Mouse (Mus musculus): ENCODE data around the gene Exd1.
A peak's percentile ranks its signal among the peaks of the same experiment; 100 is the strongest.

Exd1 gene

GRCm38 (mm10) chr2:119547522-119548370, at the start of gene Exd1, which contains the start of gene Chp1:
TSS of gene Exd1 (minus strand) at chr2:119547627.
TSS of gene Chp1 (plus strand) at chr2:119547697.
- DNase-seq (ENCODE audit: low spot score) = peak; percentile 98

- DNase-seq (ENCODE audit: low spot score) = peak; percentile 58
Observed at GRCm38 (mm10) chr2:119596781-119597330, 49.4 kb upstream of the Exd1 start.

- no peak for DNase-seq (ENCODE audit: low spot score)
Observed at GRCm38 (mm10) chr2:119595308-119595707, 47.9 kb upstream of the Exd1 start.

GRCm38 (mm10) chr2:119594113-119594981, 46.9 kb upstream of the Exd1 start:
- peak; percentile 99 for DNase-seq (ENCODE audit: low spot score)

DNA sequence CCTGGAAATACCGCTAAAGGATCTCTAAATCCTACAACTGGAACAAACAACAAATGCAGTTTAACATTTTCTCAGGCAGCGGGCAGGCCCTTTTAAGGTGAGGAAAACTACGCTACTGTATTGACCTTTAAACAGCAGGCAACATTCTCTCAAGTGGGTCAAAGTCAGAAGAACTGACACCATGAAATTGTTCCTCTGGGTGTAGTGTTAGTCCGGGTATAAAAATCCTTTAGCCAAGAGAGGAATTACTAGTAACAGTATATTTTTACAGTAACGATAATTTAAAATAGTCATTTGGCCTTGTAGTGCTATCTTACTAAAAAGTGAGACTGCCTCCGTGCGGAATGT, 46.3 kb upstream of the Exd1 start:
- DNase-seq (ENCODE audit: low spot score) = no peak

DNA sequence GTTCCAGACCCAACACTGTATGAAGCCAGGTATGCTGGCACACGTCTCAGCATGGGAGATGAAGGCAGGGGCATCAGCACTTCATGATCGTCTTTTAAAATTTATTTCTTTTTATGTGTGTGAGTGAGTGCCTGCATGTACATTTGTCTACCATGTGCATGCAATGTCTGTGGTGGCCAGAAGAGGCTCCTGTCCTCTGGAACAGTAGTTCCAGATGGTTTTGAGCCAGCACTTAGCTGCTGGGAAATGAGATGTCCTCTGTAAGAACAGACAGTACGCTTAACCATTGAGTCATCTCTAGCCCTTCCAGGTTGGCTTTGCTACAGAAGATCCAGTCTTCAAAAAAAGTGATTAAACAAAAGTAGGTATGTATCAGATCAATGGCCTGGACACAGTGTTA, 43.8 kb upstream of the Exd1 start:
- DNase-seq (ENCODE audit: low spot score) = no peak

DNA sequence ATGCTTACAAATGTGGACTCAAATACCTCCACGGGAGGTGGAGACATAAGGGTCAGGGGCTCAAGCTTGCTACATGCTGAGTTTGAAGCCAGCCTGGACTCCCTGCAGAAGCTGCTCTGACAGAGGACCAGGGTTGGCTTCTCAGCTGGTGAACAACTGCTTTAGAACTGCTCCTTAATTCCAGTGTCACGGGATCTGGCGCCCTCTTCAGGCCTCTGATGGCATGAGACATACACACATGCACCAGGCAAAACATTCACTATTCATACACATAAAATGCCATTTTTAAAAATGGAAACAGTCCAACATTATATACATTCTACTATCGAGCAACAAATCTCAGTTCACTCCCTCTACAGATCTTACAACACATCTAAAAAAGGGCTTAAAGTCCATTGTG, 40.0 kb upstream of the Exd1 start:
- DNase-seq (ENCODE audit: low spot score) = peak; percentile 35

DNA sequence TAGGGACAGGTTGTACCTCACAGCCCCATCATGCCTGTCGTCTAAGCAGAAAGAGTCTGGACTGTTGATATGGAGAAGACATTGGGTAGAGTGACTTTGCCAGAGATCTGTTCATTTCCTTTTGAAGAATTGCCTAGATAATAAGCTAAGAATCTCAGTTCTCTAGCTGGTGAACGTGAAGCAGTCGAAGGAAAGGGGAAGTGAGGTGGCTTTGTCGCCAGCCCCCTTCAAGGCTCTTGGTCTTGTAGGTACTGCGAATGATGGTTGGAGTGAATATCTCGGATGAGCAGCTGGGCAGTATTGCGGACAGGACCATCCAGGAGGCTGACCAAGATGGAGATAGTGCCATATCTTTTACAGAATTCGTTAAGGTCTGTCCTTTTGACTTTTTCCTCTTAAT, 36.9 kb upstream of the Exd1 start:
- no peak for DNase-seq (ENCODE audit: low spot score)

DNA sequence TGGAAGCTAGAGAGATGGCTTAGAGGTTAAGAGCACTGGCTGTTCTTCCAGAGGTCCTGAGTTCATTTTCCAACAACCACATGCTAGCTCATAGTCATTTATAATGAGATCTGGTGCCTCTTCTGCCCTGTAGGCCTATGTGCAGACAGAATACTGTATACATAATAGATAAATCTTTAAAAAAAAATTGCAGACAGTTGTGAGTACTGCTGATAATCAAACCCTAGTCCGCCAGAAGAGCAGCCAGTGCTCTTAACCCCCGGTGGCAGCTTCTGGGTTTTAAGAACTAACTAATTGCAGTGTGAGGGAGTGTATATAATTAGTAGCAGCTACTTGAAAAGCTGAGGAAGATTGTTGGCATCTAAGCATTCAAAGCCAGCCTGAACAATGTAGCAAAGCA, 36.0 kb upstream of the Exd1 start:
- DNase-seq (ENCODE audit: low spot score) = no peak

DNA sequence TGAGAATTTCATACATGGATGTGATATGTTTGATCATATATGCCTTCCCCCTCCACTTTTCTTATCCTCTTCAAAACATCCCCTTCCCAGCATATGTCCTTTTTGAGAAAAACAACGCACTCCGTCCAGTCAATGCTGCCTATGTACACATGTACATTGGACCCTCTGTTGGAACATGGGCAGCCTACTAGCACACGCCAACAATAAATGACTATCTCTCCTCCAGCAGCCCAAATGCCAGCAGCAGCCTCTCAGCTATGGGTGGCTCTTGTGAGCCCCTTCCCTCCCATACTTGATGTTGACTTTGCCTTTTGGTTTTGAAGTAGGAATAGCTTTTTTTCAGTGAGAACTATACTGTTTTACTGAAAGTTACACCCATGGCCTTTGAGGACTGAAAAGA, 34.1 kb upstream of the Exd1 start:
- no peak for DNase-seq (ENCODE audit: low spot score)

DNA sequence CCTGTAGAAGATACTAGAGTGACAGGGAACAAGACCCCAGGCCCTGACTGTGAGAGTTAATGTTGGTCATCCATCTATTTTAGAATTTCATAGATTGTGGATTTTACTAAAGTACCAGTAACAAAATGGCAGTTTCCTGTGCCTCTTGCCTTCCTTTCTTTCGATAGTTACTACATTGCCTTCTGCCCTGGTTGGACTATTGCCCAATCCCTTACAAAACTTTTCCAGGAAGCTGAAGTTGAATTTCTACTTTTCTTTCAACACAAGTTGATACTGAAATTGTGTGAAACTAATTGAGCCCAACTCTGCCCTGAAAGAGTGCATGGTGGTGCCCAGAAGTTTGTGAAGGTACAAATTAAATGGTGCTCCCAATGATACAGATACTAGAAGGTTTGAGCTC, 25.0 kb upstream of the Exd1 start:
- no peak for DNase-seq (ENCODE audit: low spot score)

- DNase-seq (ENCODE audit: low spot score) = no peak
Observed at GRCm38 (mm10) chr2:119566182-119566855, 18.9 kb upstream of the Exd1 start.

DNA sequence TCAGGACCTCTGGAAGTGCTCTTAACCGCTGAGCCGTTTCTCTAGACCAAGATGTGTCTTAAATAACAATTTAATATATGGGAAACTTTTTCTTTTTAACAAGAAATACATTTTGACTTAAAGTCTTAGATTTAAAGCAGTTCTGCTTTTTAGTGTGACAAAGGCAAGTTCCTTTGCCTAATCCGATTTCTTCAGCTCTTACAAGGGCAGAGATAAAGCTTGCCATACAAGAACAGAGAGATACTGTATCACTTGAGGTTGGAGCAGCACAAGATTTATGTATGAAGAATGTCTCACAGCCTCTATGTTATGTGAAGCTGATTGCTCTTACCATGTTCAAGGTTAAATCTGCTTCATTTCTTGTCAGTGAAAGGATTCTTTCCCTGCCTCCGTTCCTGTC, 17.9 kb upstream of the Exd1 start:
- no peak for DNase-seq (ENCODE audit: low spot score)

GRCm38 (mm10) chr2:119561794-119562193, 14.4 kb upstream of the Exd1 start:
- no peak for DNase-seq (ENCODE audit: low spot score)

DNA sequence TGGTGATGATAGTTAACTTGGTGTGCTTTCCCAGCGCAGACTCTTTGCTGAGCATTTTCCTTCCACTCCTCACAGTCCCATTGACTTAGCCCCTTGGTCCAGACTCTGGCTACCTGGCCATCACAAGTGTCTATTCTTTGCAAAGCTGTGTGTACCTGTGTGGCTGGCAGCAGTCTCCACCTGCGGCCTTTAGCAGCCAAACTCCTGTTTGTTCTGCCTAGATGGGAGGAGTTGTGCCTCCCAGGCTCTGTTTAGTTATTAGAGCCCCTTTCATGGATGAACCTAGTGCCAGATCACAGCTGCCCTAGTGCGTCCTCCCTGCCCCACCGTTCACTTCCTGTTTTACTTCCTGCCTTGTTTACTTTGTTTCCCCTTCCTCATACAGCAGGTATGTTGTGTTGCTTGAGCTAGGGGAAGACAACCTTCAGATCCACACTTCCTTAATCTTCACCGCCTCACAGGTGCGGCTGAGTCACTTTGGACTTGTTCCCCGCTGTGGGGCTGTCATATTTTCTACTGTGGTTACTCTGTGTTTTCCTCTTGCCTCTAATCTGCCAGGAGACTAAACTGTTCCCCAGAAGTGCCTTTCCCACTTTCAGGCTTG, 11.4 kb upstream of the Exd1 start:
- no peak for DNase-seq (ENCODE audit: low spot score)

GRCm38 (mm10) chr2:119558039-119558438, 10.6 kb upstream of the Exd1 start:
- no peak for DNase-seq (ENCODE audit: low spot score)

DNA sequence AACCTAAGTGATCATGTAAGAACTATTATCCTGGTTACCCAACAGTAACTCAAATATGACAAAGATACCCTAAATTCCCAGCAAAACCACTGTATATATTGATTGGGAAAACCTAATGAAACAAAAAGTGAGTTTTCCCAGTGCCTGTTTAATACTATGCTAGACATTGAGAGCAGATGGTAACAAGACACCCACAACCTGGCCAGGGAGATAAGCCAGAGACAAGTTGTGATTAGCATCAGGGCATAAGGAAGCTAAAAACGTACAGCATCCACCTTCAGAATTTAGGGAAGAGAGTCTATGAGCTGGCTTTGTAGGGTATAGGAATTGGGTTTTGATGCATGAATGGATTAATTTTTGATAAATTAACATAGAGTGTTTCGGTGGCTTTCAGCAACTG, 2.3 kb upstream of the Exd1 start:
- no peak for DNase-seq (ENCODE audit: low spot score)

DNA sequence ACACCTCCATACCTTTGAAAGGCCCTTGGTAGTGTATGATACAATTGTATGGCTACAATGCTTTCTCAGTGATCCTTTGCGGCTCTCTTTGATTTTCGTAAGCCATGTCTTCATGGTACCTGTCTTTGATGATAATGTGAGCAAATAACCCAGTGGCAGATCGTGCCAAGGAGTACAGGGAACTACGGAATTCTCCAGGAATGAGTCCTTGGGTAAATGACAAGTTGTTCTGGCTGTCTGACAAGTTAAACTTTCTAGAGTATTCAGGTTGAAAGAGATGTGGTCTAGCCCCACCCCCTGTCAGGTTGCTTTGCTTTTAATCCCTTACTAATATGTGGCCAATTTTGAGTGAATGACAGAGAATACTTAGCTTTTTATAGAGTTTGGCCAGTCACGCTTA, 1.3 kb upstream of the Exd1 start:
- no peak for DNase-seq (ENCODE audit: low spot score)

- DNase-seq (ENCODE audit: low spot score) = no peak
Observed at GRCm38 (mm10) chr2:119548371-119548660, 889 bp upstream of the Exd1 start.

DNA sequence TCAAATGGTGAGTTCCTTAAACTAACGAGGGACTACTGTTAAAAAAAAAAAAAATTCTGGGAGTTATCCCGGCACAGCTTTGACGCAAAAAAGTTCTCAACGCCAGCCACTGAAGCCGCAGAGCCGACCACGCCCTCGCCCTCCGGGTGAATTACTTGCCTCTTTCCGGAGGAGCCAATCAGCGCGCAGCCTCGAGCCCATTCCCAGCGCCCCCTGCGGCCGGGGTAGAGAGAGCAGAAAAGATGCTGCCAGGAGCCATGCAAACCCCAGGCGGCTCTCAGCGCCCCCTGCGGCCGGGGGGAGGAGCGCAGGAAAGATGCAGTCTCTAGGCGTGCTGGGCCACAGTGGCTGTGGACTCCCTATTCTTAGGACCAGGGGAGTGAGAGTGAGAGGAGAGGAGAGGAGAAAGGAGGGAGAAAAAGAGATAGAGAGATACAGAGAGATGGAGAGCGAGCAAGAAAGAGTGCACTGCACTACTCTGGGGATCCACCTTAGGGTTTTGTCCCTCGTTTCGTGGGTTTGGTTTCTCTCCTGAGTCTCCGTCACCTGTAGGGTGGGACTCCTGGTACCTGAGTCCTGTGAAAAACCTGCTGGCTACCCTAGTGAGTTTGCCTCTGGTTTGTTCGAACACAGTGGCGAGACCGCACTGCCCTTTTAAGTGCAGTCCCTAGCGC, 442 bp downstream of the Exd1 start:
- DNase-seq (ENCODE audit: low spot score) = peak; percentile 78

DNA sequence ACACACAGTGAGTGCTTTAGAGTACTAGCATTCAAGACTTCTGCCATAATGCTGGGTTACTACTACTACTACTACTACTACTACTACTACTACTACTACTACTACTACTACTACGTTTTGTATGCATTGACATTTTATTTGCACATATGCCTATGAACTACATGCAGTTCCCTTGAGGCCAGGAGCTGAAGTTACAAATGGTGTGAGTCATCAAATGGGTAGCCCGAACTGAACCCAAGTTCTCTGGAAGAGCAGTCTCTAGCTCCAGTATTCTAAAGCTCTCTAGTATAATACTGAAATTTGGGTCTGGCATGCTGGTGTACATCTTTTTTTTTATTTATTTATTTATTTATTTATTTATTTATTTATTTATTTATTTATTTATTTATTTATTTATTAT, 3.8 kb downstream of the Exd1 start:
- DNase-seq (ENCODE audit: low spot score) = no peak

- DNase-seq (ENCODE audit: low spot score) = peak; percentile 66
Observed at GRCm38 (mm10) chr2:119542106-119542505, 5.3 kb downstream of the Exd1 start.

Data from layer of hippocampus, adult 11-12 months (tissue).